In the genomic region with DNA sequence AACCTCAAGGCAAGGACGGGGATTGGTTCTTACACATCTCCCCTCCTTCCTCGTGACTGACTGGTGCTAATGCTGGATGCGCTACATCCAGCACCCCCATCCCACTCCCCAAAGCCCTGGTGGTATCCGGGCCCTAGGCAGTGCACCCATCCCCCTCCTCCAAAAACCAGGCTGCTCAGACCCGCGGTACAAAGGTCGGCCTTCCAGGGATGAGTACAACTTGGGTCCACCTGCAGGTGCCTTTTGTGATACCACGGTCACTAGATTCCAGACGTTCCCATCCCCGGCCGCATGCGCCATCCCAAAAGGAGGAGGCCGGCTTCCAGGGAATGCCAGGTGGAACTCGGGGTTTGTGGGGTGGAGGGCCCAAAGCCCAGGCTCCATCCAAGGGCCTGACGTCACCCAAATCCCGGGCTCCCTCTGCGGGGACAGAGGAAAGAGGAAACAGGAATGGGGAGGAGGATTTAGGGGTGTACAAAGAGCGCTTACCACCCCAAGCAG, we compare ENCODE assay signal across 8 mouse cellular contexts. TPM values are rescaled to one million over a fixed set of nuclear protein-coding genes. Genes with fewer than 3 reads are reported as not detected.
DNase-seq lines count a peak whose midpoint lies in the region; ATAC-seq and TF ChIP-seq lines count a peak whose summit lies in the region.

No protein-coding gene starts in this region.

- H3K4me3 ChIP-seq in liver, adult 2 months (ENCODE audit: insufficient read depth, low read depth, low read length), result peak overlapping the region; percentile 76
- peak overlapping the region; percentile 72 for H3K4me3 ChIP-seq in forebrain, embryonic 12.5 days (replicated peaks)
- peak overlapping the region; percentile 84 for H3K4me3 ChIP-seq in hindbrain, embryonic 16.5 days (ENCODE audit: low read length)
- H3K4me3 ChIP-seq in midbrain, embryonic 11.5 days (ENCODE audit: low read depth, low read length), result peak overlapping the region; percentile 51

- H3K4me2 ChIP-seq in forebrain, embryonic 12.5 days, result peak overlapping the region; percentile 84
- peak overlapping the region; percentile 79 for H3K4me2 ChIP-seq in hindbrain, embryonic 16.5 days (ENCODE audit: low read length)
- H3K4me2 ChIP-seq in midbrain, embryonic 11.5 days, result peak overlapping the region; percentile 79

- WGBS in liver, adult 2 months, result 5% methylated on average over 18 of the region's 18 CpGs
- under 1% methylated on average over 18 of the region's 18 CpGs for WGBS in forebrain, embryonic 12.5 days
- under 1% methylated on average over 18 of the region's 18 CpGs for WGBS in hindbrain, embryonic 16.5 days
- WGBS in midbrain, embryonic 11.5 days, result under 1% methylated on average over 18 of the region's 18 CpGs

- H3K79me2 ChIP-seq in liver, adult 2 months (ENCODE audit: control insufficient read depth, insufficient read depth, low read length), result peaks cover 3% of the 10 kb centered on the region; the same call in 1 of the 2 replicates

- no peaks in the 10 kb centered on the region for H3K9me3 ChIP-seq in forebrain, embryonic 12.5 days
- no peaks in the 10 kb centered on the region for H3K9me3 ChIP-seq in hindbrain, embryonic 16.5 days (ENCODE audit: control insufficient read depth, low read length)
- no peaks in the 10 kb centered on the region for H3K9me3 ChIP-seq in midbrain, embryonic 11.5 days (ENCODE audit: control insufficient read depth, low read length)

- 0 out of 2 replicates have a peak overlapping the region, but pooled peaks have one; percentile 10 for H3K27ac ChIP-seq in liver, adult 2 months (replicated peaks; ENCODE audit: insufficient read depth, low read depth, low read length)
- H3K27ac ChIP-seq in forebrain, embryonic 12.5 days, result peak overlapping the region; percentile 84
- H3K27ac ChIP-seq in hindbrain, embryonic 16.5 days (ENCODE audit: low read depth, low read length), result peak overlapping the region; percentile 89
- H3K27ac ChIP-seq in midbrain, embryonic 11.5 days (ENCODE audit: low read depth, low read length), result no peak overlapping the region

- no peak for TF ChIP-seq CTCF in liver, adult 2 months (IDR thresholded peaks at IDR 0.05; ENCODE audit: low read depth, low read length)

- ATAC-seq in forebrain, embryonic 12.5 days (ENCODE audit: low FRiP score), result peak; percentile 72
- peak; percentile 69 for ATAC-seq in hindbrain, embryonic 16.5 days
- peak; percentile 70 for ATAC-seq in midbrain, embryonic 11.5 days (ENCODE audit: low FRiP score)

- DNase-seq in liver, adult 2 months (ENCODE audit: extremely low read depth, low read depth, low spot score), result peak; percentile 19
- no peak for DNase-seq in liver
- peak; percentile 24 to 43 for DNase-seq in adrenal gland, postnatal 36 days
- peak; percentile 23 for DNase-seq in left cerebral cortex, adult 11 months (ENCODE audit: low spot score)
- DNase-seq in midbrain, embryonic 11.5 days (ENCODE audit: low spot score, missing footprints), result peak; percentile 94
- no peak for DNase-seq in c-Kit-positive CD71-positive TER-119-positive erythroid progenitor cells, embryonic 14.5 days (ENCODE audit: low spot score)

- no peaks in the 10 kb centered on the region for H3K36me3 ChIP-seq in liver, adult 2 months (ENCODE audit: control insufficient read depth, insufficient read depth, low read length)
- H3K36me3 ChIP-seq in forebrain, embryonic 12.5 days (replicated peaks), result no peaks in the 10 kb centered on the region
- peaks cover 2% of the 10 kb centered on the region; the same call in 1 of the 2 replicates for H3K36me3 ChIP-seq in hindbrain, embryonic 16.5 days (ENCODE audit: control insufficient read depth, insufficient read depth, low read length)
- no peaks in the 10 kb centered on the region for H3K36me3 ChIP-seq in midbrain, embryonic 11.5 days (ENCODE audit: control insufficient read depth, insufficient read depth, low read length)

- H3K9ac ChIP-seq in liver, adult 2 months (ENCODE audit: low read depth, low read length), result peak overlapping the region; percentile 83
- H3K9ac ChIP-seq in forebrain, embryonic 12.5 days, result peak overlapping the region; percentile 65
- peak overlapping the region; percentile 97 for H3K9ac ChIP-seq in hindbrain, embryonic 16.5 days (ENCODE audit: low read depth, low read length)
- H3K9ac ChIP-seq in midbrain, embryonic 11.5 days (ENCODE audit: low read length), result peak overlapping the region; percentile 79

- TF ChIP-seq POLR2A in liver, adult 2 months (IDR thresholded peaks at IDR 0.05; ENCODE audit: extremely low read depth, insufficient read depth, low read length), result no peak

- H3K27me3 ChIP-seq in liver, adult 2 months (ENCODE audit: control insufficient read depth, insufficient read depth, low read length), result no peaks in the 10 kb centered on the region
- no peaks in the 10 kb centered on the region for H3K27me3 ChIP-seq in forebrain, embryonic 12.5 days
- peaks cover 2% of the 10 kb centered on the region; the same call in 1 of the 2 replicates for H3K27me3 ChIP-seq in hindbrain, embryonic 16.5 days (replicated peaks; ENCODE audit: control insufficient read depth, insufficient read depth, low read length)
- no peaks in the 10 kb centered on the region for H3K27me3 ChIP-seq in midbrain, embryonic 11.5 days (ENCODE audit: control insufficient read depth, insufficient read depth, low read length)

- peaks cover 8% of the 10 kb centered on the region for H3K4me1 ChIP-seq in liver, adult 2 months (ENCODE audit: control insufficient read depth, insufficient read depth, low read length)
- peaks cover 28% of the 10 kb centered on the region for H3K4me1 ChIP-seq in forebrain, embryonic 12.5 days
- H3K4me1 ChIP-seq in hindbrain, embryonic 16.5 days (ENCODE audit: control insufficient read depth, insufficient read depth, low read depth, low read length), result peaks cover 21% of the 10 kb centered on the region
- H3K4me1 ChIP-seq in midbrain, embryonic 11.5 days (ENCODE audit: control insufficient read depth, insufficient read depth, low read length), result peaks cover 8% of the 10 kb centered on the region

RNA-seq across cellular contexts. Expression of a gene that starts 0.5 kb away (rescaled TPM):
- total RNA-seq in liver, adult 2 months (2014; rRNA removed), result 10.3 and 12.7 TPM in 2 replicates
- polyA plus RNA-seq in liver, adult 2 months (2012; rRNA removed), result 13.7 and 18.2 TPM in 2 replicates
- 10 to 100 TPM in 1 of 2 experiments, 1 to 10 TPM in 1; 8.4 to 12.3 TPM for total RNA-seq in adrenal gland, postnatal 36 days (2021)
- polyA plus RNA-seq in forebrain, embryonic 12.5 days (2016; fragmentation: Nextera tagmentation; extraction: Ambion mirVana), result 41.5 and 41.9 TPM in 2 replicates
- polyA plus RNA-seq in hindbrain, embryonic 16.5 days (2015; fragmentation: Nextera tagmentation; extraction: Ambion mirVana), result 165 and 168 TPM in 2 replicates
- 17.6 and 17.7 TPM in 2 replicates for polyA plus RNA-seq in midbrain, embryonic 11.5 days (2014; fragmentation: Nextera tagmentation; extraction: Ambion mirVana)

RNA-seq across cellular contexts. Expression of a gene that starts 27.4 kb away (rescaled TPM):
- total RNA-seq in liver, adult 2 months (2014; rRNA removed), result 10.9 and 11.3 TPM in 2 replicates
- polyA plus RNA-seq in liver, adult 2 months (2012; rRNA removed), result 25.2 and 42.4 TPM in 2 replicates
- total RNA-seq in adrenal gland, postnatal 36 days (2021), result 10 to 100 TPM; 14.0 to 19.4 TPM
- 24.4 and 24.7 TPM in 2 replicates for polyA plus RNA-seq in forebrain, embryonic 12.5 days (2016; fragmentation: Nextera tagmentation; extraction: Ambion mirVana)
- polyA plus RNA-seq in hindbrain, embryonic 16.5 days (2015; fragmentation: Nextera tagmentation; extraction: Ambion mirVana), result 19.4 and 20.5 TPM in 2 replicates
- 18.6 and 22.9 TPM in 2 replicates for polyA plus RNA-seq in midbrain, embryonic 11.5 days (2014; fragmentation: Nextera tagmentation; extraction: Ambion mirVana)

RNA-seq across cellular contexts. Expression of a gene that starts 36.5 kb away (rescaled TPM):
- not detected in 2 replicates for total RNA-seq in liver, adult 2 months (2014; rRNA removed)
- polyA plus RNA-seq in liver, adult 2 months (2012; rRNA removed), result not detected in 2 replicates
- 1 to 10 TPM; 1.4 to 4.0 TPM for total RNA-seq in adrenal gland, postnatal 36 days (2021)
- 5.5 and 5.7 TPM in 2 replicates for polyA plus RNA-seq in forebrain, embryonic 12.5 days (2016; fragmentation: Nextera tagmentation; extraction: Ambion mirVana)
- 21.0 and 21.4 TPM in 2 replicates for polyA plus RNA-seq in hindbrain, embryonic 16.5 days (2015; fragmentation: Nextera tagmentation; extraction: Ambion mirVana)
- 12.8 and 14.1 TPM in 2 replicates for polyA plus RNA-seq in midbrain, embryonic 11.5 days (2014; fragmentation: Nextera tagmentation; extraction: Ambion mirVana)

RNA-seq across cellular contexts. Expression of a gene that starts 53.8 kb away (rescaled TPM):
- 299 and 328 TPM in 2 replicates for total RNA-seq in liver, adult 2 months (2014; rRNA removed)
- polyA plus RNA-seq in liver, adult 2 months (2012; rRNA removed), result 507 and 522 TPM in 2 replicates
- 100 to 1,000 TPM; 547 to 578 TPM for total RNA-seq in adrenal gland, postnatal 36 days (2021)
- polyA plus RNA-seq in forebrain, embryonic 12.5 days (2016; fragmentation: Nextera tagmentation; extraction: Ambion mirVana), result 694 and 697 TPM in 2 replicates
- 890 and 1,047 TPM in 2 replicates for polyA plus RNA-seq in hindbrain, embryonic 16.5 days (2015; fragmentation: Nextera tagmentation; extraction: Ambion mirVana)
- polyA plus RNA-seq in midbrain, embryonic 11.5 days (2014; fragmentation: Nextera tagmentation; extraction: Ambion mirVana), result 730 and 739 TPM in 2 replicates

Comparison
In these comparisons a context has a peak if more than half of its experiments do, and no peak if none do; other contexts are left out.
1. DNase-seq: peak in liver, adult 2 months (single experiment), adrenal gland, postnatal 36 days (2 of 2), left cerebral cortex, adult 11 months (single experiment) and midbrain, embryonic 11.5 days (single experiment); none in liver (single experiment) and c-Kit-positive CD71-positive TER-119-positive erythroid progenitor cells, embryonic 14.5 days (single experiment).
2. Peak in every context shown above with its lines, with median percentiles within 50 percentile points of each other: H3K4me3 ChIP-seq, H3K9ac ChIP-seq, ATAC-seq and H3K4me2 ChIP-seq.